Mouse (Mus musculus): ENCODE measurements around the gene H3f3a.

DNA sequence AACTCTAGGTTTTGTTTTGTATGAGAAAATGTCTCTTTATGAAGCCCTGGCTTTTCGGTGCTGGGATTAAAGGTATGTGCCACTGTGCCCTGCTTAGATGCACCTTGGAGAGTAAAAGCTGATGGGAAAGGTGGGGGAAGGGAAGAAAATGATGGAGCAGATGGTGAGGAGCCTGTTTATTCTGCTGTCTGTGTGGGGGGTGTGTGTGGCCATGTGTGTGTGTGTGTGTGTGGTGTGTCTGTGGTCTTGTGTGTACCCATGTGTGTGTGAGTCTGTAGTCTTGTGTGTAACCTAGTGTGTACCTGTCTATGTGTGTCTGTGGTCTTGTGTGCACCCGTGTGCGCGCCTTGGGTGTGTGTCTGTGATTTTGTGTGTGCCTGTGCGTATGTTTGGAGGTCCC, 15.1 kb downstream of the H3f3a start:
- TF ChIP-seq EP300 (IDR thresholded peaks at IDR 0.05; ENCODE audit: low read depth) (no peak), CTCF (IDR thresholded peaks at IDR 0.05; ENCODE audit: low read depth) (no peak)
